Mouse (Mus musculus): ENCODE data around the gene Atg14.

- no peak for TF ChIP-seq POLR2A (IDR thresholded peaks at IDR 0.05; ENCODE audit: low read depth, low read length)
- TF ChIP-seq CTCF (IDR thresholded peaks at IDR 0.05; ENCODE audit: borderline replicate concordance, insufficient read depth, low read length): no peak
Measured at GRCm38 (mm10) chr14:47497166-47497565, 73.3 kb downstream of the Atg14 start.
